Mouse (Mus musculus): ENCODE results near the gene Rplp0. TPM values are rescaled to one million over a fixed set of nuclear protein-coding genes. Genes with fewer than 3 reads are reported as not detected.
"Not testable (repeated sequence)": the region's sequence is repeated elsewhere in the genome, so short reads cannot be mapped to it uniquely, and the experiment has no call there.

Gene Rplp0
- polyA plus RNA-seq, 1 experiment from 2014 or later = 903 TPM

GRCm38 (mm10) chr5:115569308-115569707 is 10.0 kb downstream of the Rplp0 start:
- peaks cover 20% of the 10 kb centered on the region for H3K36me3 ChIP-seq (ENCODE audit: control insufficient read depth, insufficient read depth, low read length)
- WGBS = 79% methylated on average over 11 of the region's 11 CpGs
- H3K4me1 ChIP-seq (ENCODE audit: control insufficient read depth, insufficient read depth, low read length) = peaks cover 16% of the 10 kb centered on the region
- no peak overlapping the region for H3K4me2 ChIP-seq (ENCODE audit: low read depth, low read length)
- H3K9ac ChIP-seq (replicated peaks; ENCODE audit: low read depth, low read length) = no peak overlapping the region
- H3K27me3 ChIP-seq (ENCODE audit: control insufficient read depth, insufficient read depth, low read length) = no peaks in the 10 kb centered on the region; the same call in 1 of the 2 replicates
- H3K4me3 ChIP-seq (ENCODE audit: low read depth, low read length) = no peak overlapping the region
- no peaks in the 10 kb centered on the region for H3K9me3 ChIP-seq (ENCODE audit: control insufficient read depth, low read length)
- no peak overlapping the region for H3K27ac ChIP-seq (ENCODE audit: low read depth, low read length)
- no peak for ATAC-seq (ENCODE audit: low read depth)

DNA sequence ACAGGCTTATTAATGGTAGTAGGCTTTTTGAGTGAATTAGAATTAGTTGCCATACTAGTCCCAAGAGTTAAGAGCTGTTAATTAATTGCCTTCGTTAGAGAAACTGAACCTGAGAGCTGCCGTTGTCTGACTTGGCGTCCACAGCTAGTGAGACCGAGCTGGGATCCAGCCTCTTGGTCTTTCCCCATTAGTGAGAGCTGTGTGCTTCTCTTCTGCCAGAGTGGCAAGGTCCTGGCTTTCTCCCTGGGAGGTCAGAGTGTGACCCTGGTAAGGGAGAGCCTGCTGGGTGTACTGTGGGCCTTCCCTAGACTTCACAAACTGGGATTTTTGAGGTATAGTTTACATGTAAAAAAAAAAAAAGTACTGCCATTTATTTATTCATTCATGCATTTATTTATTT is 10.5 kb downstream of the Rplp0 start:
- Histone ChIP-seq H3K4me2 (ENCODE audit: low read depth, low read length) (no peak overlapping the region), H3K36me3 (ENCODE audit: control insufficient read depth, insufficient read depth, low read length) (peaks cover 22% of the 10 kb centered on the region)
- 76% methylated on average over 4 of the region's 4 CpGs for WGBS

DNA sequence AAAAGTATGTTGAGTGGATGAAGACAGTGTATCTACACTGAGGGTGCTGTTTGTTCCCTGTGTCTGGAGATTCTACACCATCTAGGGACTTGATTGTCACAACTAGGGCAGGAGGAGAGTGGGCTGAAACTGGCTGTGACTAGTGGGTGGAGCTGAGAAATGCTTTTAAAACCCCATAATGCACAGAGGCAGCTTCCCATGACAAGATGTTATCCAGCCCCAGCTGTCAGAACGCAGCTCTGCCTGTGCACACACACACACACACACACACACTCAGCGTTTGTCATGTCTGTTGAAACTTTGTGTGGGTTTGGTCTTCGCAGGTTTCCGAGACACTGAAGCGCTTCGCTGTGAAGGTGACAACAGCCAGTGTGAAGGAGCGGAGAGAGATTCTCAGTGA is 11.8 kb downstream of the Rplp0 start:
- no peak for ATAC-seq (ENCODE audit: low read depth)
- H3K9ac ChIP-seq (replicated peaks; ENCODE audit: low read depth, low read length) = no peak overlapping the region
- peaks cover 6% of the 10 kb centered on the region for H3K4me1 ChIP-seq (ENCODE audit: control insufficient read depth, insufficient read depth, low read length)
- H3K27ac ChIP-seq (ENCODE audit: low read depth, low read length) = no peak overlapping the region
- H3K4me2 ChIP-seq (ENCODE audit: low read depth, low read length) = no peak overlapping the region
- H3K9me3 ChIP-seq (ENCODE audit: control insufficient read depth, low read length) = no peaks in the 10 kb centered on the region
- H3K27me3 ChIP-seq (ENCODE audit: control insufficient read depth, insufficient read depth, low read length) = no peaks in the 10 kb centered on the region
- peaks cover 31% of the 10 kb centered on the region for H3K36me3 ChIP-seq (ENCODE audit: control insufficient read depth, insufficient read depth, low read length)
- H3K4me3 ChIP-seq (ENCODE audit: low read depth, low read length) = no peak overlapping the region
- 95% methylated on average over 7 of the region's 7 CpGs for WGBS

More for the DNA sequence above, 10.5 kb downstream of the Rplp0 start:
- H3K27me3 ChIP-seq (ENCODE audit: control insufficient read depth, insufficient read depth, low read length) = no peaks in the 10 kb centered on the region; the same call in 1 of the 2 replicates
- no peak overlapping the region for H3K4me3 ChIP-seq (ENCODE audit: low read depth, low read length)
- H3K9ac ChIP-seq (replicated peaks; ENCODE audit: low read depth, low read length) = no peak overlapping the region
- no peaks in the 10 kb centered on the region for H3K9me3 ChIP-seq (ENCODE audit: control insufficient read depth, low read length)
- ATAC-seq (ENCODE audit: low read depth) = no peak
- no peak overlapping the region for H3K27ac ChIP-seq (ENCODE audit: low read depth, low read length)
- peaks cover 13% of the 10 kb centered on the region for H3K4me1 ChIP-seq (ENCODE audit: control insufficient read depth, insufficient read depth, low read length)

DNA sequence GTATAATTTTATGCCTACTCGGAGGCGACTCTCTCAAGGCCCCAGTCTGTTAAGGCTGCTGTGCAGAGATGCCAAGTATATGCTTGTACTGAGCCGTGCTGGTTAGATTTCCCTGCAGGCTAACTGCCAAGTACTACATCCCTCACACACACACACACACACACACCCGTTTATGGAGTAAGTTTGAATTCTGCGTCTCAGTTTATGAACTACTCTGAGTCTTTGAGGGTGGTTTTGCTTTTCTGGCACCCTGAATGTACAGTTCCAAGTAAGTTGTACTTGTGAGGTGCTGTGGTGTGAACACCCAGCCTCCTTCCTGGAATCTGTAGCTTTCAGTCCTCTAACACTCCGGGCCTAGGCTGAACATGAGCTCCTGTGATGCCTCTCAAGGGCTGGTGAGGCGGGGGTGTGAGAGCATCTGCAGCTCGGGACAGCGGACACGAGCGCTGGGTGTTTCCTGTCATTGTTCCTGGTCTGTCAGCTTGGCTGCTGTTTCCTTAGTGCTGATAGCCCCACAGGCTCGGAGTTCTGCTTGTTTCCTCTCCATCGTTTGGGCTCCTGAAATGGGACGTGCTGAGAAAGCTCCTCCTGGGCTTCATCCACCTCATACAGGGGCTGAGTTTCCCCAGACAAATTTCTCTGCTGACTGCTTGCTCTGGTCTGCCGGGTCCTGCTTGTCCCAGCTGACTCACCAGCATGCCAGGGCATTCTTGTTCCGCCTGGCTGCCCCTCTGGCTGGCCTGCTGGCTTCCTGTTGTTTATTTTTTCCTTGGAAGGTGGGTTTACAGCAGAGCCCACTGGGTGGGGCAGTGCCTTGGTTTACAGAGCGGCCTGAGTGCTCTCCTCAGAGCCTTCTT is 13.6 kb downstream of the Rplp0 start:
- peaks cover 44% of the 10 kb centered on the region for H3K36me3 ChIP-seq (ENCODE audit: control insufficient read depth, insufficient read depth, low read length)
- H3K9ac ChIP-seq (replicated peaks; ENCODE audit: low read depth, low read length) = no peak overlapping the region
- no peak overlapping the region for H3K4me2 ChIP-seq (ENCODE audit: low read depth, low read length)
- H3K4me3 ChIP-seq (ENCODE audit: low read depth, low read length) = no peak overlapping the region
- ATAC-seq (ENCODE audit: low read depth) = no peak
- no peaks in the 10 kb centered on the region for H3K9me3 ChIP-seq (ENCODE audit: control insufficient read depth, low read length)
- no peaks in the 10 kb centered on the region for H3K27me3 ChIP-seq (ENCODE audit: control insufficient read depth, insufficient read depth, low read length)
- peaks cover 3% of the 10 kb centered on the region; the same call in 1 of the 2 replicates for H3K4me1 ChIP-seq (ENCODE audit: control insufficient read depth, insufficient read depth, low read length)
- no peak overlapping the region for H3K27ac ChIP-seq (ENCODE audit: low read depth, low read length)
- WGBS = 65% methylated on average over 17 of the region's 17 CpGs

DNA sequence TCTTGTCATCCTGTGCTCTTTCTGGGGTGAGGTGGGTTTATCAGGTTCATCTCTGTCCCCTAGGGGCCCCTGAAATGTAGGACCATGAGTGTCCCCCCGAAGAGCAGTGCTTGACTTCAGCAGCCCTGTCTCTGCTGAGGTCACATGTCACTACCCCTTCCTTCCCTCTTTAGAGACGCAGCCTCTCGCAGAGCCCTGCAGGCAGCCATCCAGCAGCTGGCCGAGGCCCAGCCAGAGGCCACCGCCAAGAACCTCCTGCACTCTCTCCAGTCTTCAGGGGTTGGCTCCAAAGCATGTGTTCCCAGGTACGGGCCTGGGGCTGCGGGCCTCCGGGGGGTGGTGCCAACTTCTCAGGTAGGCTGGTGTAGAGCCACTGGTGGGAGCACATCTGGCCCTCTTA is 15.7 kb downstream of the Rplp0 start:
- H3K4me3 ChIP-seq (ENCODE audit: low read depth, low read length) = no peak overlapping the region
- peaks cover 65% of the 10 kb centered on the region for H3K36me3 ChIP-seq (ENCODE audit: control insufficient read depth, insufficient read depth, low read length)
- no peak overlapping the region for H3K9ac ChIP-seq (replicated peaks; ENCODE audit: low read depth, low read length)
- no peak overlapping the region for H3K27ac ChIP-seq (ENCODE audit: low read depth, low read length)
- no peaks in the 10 kb centered on the region for H3K4me1 ChIP-seq (ENCODE audit: control insufficient read depth, insufficient read depth, low read length)
- no peak overlapping the region for H3K4me2 ChIP-seq (ENCODE audit: low read depth, low read length)
- 88% methylated on average over 8 of the region's 8 CpGs for WGBS
- ATAC-seq (ENCODE audit: low read depth) = no peak
- H3K27me3 ChIP-seq (ENCODE audit: control insufficient read depth, insufficient read depth, low read length) = no peaks in the 10 kb centered on the region
- H3K9me3 ChIP-seq (ENCODE audit: control insufficient read depth, low read length) = no peaks in the 10 kb centered on the region

GRCm38 (mm10) chr5:115577686-115578085 is 18.4 kb downstream of the Rplp0 start:
- H3K9me3 ChIP-seq (ENCODE audit: control insufficient read depth, low read length); H3K27ac ChIP-seq (ENCODE audit: low read depth, low read length); H3K4me3 ChIP-seq (ENCODE audit: low read depth, low read length); H3K4me2 ChIP-seq (ENCODE audit: low read depth, low read length); H3K4me1 ChIP-seq (ENCODE audit: control insufficient read depth, insufficient read depth, low read length); ATAC-seq (ENCODE audit: low read depth); H3K9ac ChIP-seq (replicated peaks; ENCODE audit: low read depth, low read length); H3K27me3 ChIP-seq (ENCODE audit: control insufficient read depth, insufficient read depth, low read length): not testable (repeated sequence)
- WGBS = 94% methylated on average over 4 of the region's 4 CpGs
- H3K36me3 ChIP-seq (ENCODE audit: control insufficient read depth, insufficient read depth, low read length) = peaks cover 81% of the 10 kb centered on the region

DNA sequence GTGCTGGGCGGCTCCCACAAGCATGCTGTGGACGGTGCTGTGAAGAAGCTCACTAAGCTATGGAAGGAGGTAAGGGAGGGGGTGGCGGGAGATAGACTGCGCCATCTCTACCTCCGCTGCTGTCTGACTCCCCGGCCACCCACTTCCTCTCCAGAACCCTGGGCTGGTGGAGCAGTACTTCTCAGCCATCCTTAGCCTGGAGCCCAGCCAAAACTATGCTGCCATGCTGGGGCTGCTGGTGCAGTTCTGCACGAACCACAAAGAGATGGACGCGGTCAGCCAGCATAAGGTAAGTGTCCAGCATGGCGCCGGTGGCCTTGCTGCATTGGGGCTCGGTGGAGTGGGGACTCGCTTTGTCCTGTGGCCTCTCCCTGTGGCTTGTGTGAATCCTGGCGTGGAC is 19.7 kb downstream of the Rplp0 start:
- H3K36me3 ChIP-seq (ENCODE audit: control insufficient read depth, insufficient read depth, low read length) = peaks cover 87% of the 10 kb centered on the region
- ATAC-seq (ENCODE audit: low read depth) = no peak
- H3K27me3 ChIP-seq (ENCODE audit: control insufficient read depth, insufficient read depth, low read length) = no peaks in the 10 kb centered on the region
- H3K4me3 ChIP-seq (ENCODE audit: low read depth, low read length) = no peak overlapping the region
- H3K4me2 ChIP-seq (ENCODE audit: low read depth, low read length) = no peak overlapping the region
- 97% methylated on average over 14 of the region's 14 CpGs for WGBS
- H3K27ac ChIP-seq (ENCODE audit: low read depth, low read length) = no peak overlapping the region
- no peak overlapping the region for H3K9ac ChIP-seq (replicated peaks; ENCODE audit: low read depth, low read length)
- H3K4me1 ChIP-seq (ENCODE audit: control insufficient read depth, insufficient read depth, low read length) = no peaks in the 10 kb centered on the region
- H3K9me3 ChIP-seq (ENCODE audit: control insufficient read depth, low read length) = no peaks in the 10 kb centered on the region

DNA sequence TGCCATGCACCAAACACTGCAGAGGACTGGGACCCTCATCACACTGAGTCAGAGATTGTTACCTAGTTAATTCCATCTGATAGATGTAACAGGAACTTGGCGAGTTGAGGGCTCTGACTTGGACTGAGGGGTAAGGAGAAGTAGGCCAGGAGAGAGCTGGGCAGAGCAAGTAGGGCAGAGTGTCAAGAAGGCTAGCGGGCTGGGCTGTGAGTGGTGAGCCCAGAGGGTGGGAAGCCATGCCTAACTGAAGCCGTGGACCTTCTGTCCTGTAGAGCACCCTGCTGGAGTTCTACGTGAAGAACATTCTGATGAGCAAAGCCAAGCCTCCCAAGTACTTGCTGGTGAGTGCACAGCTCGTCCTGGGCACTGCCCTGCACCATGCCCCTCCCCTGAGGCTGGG is 20.1 kb downstream of the Rplp0 start:
- H3K36me3 ChIP-seq (ENCODE audit: control insufficient read depth, insufficient read depth, low read length) = peaks cover 86% of the 10 kb centered on the region
- no peak overlapping the region for H3K9ac ChIP-seq (replicated peaks; ENCODE audit: low read depth, low read length)
- H3K4me1 ChIP-seq (ENCODE audit: control insufficient read depth, insufficient read depth, low read length) = no peaks in the 10 kb centered on the region
- no peak for ATAC-seq (ENCODE audit: low read depth)
- H3K4me3 ChIP-seq (ENCODE audit: low read depth, low read length) = no peak overlapping the region
- 97% methylated on average over 5 of the region's 5 CpGs for WGBS
- no peak overlapping the region for H3K4me2 ChIP-seq (ENCODE audit: low read depth, low read length)
- no peak overlapping the region for H3K27ac ChIP-seq (ENCODE audit: low read depth, low read length)
- no peaks in the 10 kb centered on the region for H3K9me3 ChIP-seq (ENCODE audit: control insufficient read depth, low read length)
- no peaks in the 10 kb centered on the region for H3K27me3 ChIP-seq (ENCODE audit: control insufficient read depth, insufficient read depth, low read length)

DNA sequence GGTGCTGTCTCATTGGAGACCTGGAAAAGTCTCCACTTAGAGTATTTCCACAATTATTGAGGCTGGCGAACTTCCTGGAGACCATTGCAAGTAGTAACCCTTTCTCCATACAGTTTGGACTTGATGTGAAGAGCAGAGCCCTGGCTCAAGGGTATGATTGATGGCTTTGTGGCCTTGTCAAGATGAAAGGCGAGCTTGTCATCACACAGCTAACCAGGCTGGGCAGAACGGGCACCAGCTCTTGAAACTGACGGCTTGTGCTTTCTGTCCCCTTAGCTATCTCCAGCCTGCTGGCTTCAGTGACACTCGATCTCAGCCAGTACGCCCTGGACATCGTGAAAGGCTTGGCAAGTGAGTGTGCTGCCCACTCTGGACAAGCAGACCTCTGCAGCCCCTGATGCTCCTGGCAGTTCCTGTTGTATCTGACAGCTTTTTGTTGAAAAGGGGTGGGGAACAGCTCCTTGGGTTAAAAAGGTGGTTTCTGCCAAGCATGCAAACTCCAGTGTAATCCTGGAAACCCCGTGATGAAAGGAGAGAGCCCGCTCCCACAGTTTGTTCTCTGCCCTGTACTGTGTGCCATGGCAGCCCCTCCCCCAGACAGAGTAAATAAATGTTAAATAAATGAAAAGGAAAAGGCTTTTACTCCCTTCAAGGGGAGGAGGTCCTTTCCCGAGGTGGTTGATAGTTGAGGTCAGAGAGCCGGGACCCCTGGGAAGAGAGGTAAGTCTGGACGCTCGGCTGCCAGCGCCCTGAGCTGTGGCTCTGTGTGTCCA is 21.1 kb downstream of the Rplp0 start:
- ATAC-seq (ENCODE audit: low read depth) = no peak
- no peak overlapping the region for H3K4me3 ChIP-seq (ENCODE audit: low read depth, low read length)
- no peak overlapping the region for H3K4me2 ChIP-seq (ENCODE audit: low read depth, low read length)
- no peaks in the 10 kb centered on the region for H3K9me3 ChIP-seq (ENCODE audit: control insufficient read depth, low read length)
- H3K36me3 ChIP-seq (ENCODE audit: control insufficient read depth, insufficient read depth, low read length) = peaks cover 88% of the 10 kb centered on the region
- no peaks in the 10 kb centered on the region for H3K4me1 ChIP-seq (ENCODE audit: control insufficient read depth, insufficient read depth, low read length)
- H3K27ac ChIP-seq (ENCODE audit: low read depth, low read length) = no peak overlapping the region
- WGBS = 95% methylated on average over 14 of the region's 14 CpGs
- no peaks in the 10 kb centered on the region for H3K27me3 ChIP-seq (ENCODE audit: control insufficient read depth, insufficient read depth, low read length)
- H3K9ac ChIP-seq (replicated peaks; ENCODE audit: low read depth, low read length) = no peak overlapping the region

All from neural tube, embryonic 14.5 days (tissue).